Mouse (Mus musculus) neural tube, embryonic 11.5 days (tissue): ENCODE results near the gene Ppp3ca. TPM values are rescaled to one million over a fixed set of nuclear protein-coding genes. Genes with fewer than 3 reads are reported as not detected.

Experiments used
- ATAC-seq: fragments of 200-750 bp; cut with Nextera tagmentation; 2 replicates; pipeline ENCODE4 v1.8.0; 2017; ENCODE audit warnings: moderate number of reproducible peaks, mild to moderate bottlenecking, moderate TSS enrichment, moderate library complexity; ENCODE audit not compliant: insufficient read depth, low FRiP score, low TSS enrichment
- DNase-seq: peaks from one replicate; pipeline ENCODE4 v3.0.0-alpha.2; 2015; ENCODE audit warnings: low spot score
- H3K27ac ChIP-seq: fragments of 300-500 bp; sonication (generic); 2 replicates; pipeline ENCODE4 v1.5.1; 2014; ENCODE audit warnings: low read depth, mild to moderate bottlenecking, low read length
- H3K27me3 ChIP-seq: fragments of 300-500 bp; sonication (generic); 2 replicates; pipeline ENCODE4 v1.6.1; 2014; ENCODE audit warnings: mild to moderate bottlenecking, low read length, mixed read lengths; ENCODE audit not compliant: control insufficient read depth, insufficient read depth
- H3K36me3 ChIP-seq: fragments of 300-500 bp; sonication (generic); 2 replicates; pipeline ENCODE4 v1.6.1; 2014; ENCODE audit warnings: mild to moderate bottlenecking, low read length, moderate library complexity, mixed read lengths; ENCODE audit not compliant: control insufficient read depth, insufficient read depth
- H3K4me1 ChIP-seq: fragments of 300-500 bp; sonication (generic); 2 replicates; pipeline ENCODE4 v1.6.1; 2014; ENCODE audit warnings: low read length, mixed read lengths; ENCODE audit not compliant: control insufficient read depth, insufficient read depth
- H3K4me2 ChIP-seq: fragments of 300-500 bp; sonication (generic); 2 replicates; pipeline ENCODE4 v1.6.1; 2014; ENCODE audit warnings: low read depth, mild to moderate bottlenecking, moderate library complexity
- H3K4me3 ChIP-seq: fragments of 300-500 bp; sonication (generic); 2 replicates; pipeline ENCODE4 v1.5.1; 2014; ENCODE audit warnings: low read depth, low read length
- H3K9ac ChIP-seq: fragments of 300-500 bp; sonication (generic); 2 replicates; pipeline ENCODE4 v1.6.1; 2014; ENCODE audit warnings: mild to moderate bottlenecking, low read length
- H3K9me3 ChIP-seq: fragments of 300-500 bp; sonication (generic); 2 replicates; pipeline ENCODE4 v1.6.1; 2016; ENCODE audit warnings: low read length; ENCODE audit not compliant: control insufficient read depth
- WGBS: fragments of 180-500 bp; shearing (Covaris S2); extraction: QIAGEN DNeasy Blood & Tissue Kit; methylation state at CpG from one replicate; pipeline ENCODE4 v1.1.7; 2014; 5-methylcytosine and 5-hydroxymethylcytosine counted together
- polyA plus RNA-seq: library from polyadenylated mRNA; unstranded; fragments of >200 nt; fragmentation: Nextera tagmentation; extraction: Ambion mirVana; gene quantifications from 2 replicates; pipeline ENCODE4 v1.2.1, GENCODE M21; 2014

Gene Ppp3ca
- polyA plus RNA-seq, 1 experiment from 2014 or later = 72.4 TPM

DNA sequence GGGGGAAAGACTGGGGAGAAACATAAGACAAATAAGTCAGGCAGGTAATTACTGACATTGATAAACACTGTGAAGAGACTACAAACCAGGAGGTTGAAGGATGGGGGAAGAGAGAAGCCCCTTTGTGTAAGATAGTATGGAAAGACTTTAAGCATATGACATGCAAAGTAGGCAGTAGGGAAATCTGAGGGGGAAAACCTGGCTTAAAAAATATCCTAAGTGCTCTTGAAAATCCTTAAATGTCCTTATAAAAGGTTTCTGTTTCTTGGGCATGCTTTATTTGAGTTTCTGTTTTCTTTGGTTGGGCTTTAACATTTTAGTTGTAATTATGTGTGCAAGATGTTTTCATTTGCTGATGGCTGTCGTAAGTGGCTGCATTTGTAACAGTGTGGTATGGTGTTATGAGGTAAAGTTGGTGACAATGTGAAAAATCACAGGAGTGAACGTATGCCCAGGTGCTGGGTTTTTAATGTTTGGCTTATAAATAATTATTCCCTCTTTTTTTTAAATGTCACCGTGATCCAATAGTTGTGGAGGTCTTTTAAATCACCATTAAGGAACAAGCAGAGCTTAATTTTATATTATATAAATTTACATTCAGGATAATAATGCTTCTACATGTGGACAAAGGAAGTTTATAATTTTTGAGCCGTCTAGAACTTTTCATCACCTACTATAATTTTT, 195.4 kb downstream of the Ppp3ca start:
- Histone ChIP-seq H3K9me3 (no peaks in the 10 kb centered on the region), H3K4me2 (no peak overlapping the region), H3K4me1 (no peaks in the 10 kb centered on the region), H3K4me3 (no peak overlapping the region), H3K27me3 (no peaks in the 10 kb centered on the region), H3K36me3 (no peaks in the 10 kb centered on the region), H3K27ac (no peak overlapping the region), H3K9ac (no peak overlapping the region)
- DNase-seq = no peak
- ATAC-seq = no peak
- WGBS = 91% methylated on average over 4 of the region's 4 CpGs

- Histone ChIP-seq H3K27ac (no peak overlapping the region), H3K27me3 (no peaks in the 10 kb centered on the region), H3K9me3 (no peaks in the 10 kb centered on the region), H3K4me3 (no peak overlapping the region), H3K4me2 (no peak overlapping the region), H3K36me3 (no peaks in the 10 kb centered on the region), H3K4me1 (no peaks in the 10 kb centered on the region), H3K9ac (no peak overlapping the region)
- no peak for ATAC-seq
- WGBS = 93% methylated on average over 3 of the region's 3 CpGs
- no peak for DNase-seq
These were observed 196.2 kb downstream of the Ppp3ca start for GRCm38 (mm10) chr3:136866095-136866494.

- no peak overlapping the region for H3K4me2 ChIP-seq
- ATAC-seq (no peak), DNase-seq (no peak)
- no peaks in the 10 kb centered on the region for H3K4me1 ChIP-seq
- no peak overlapping the region for H3K27ac ChIP-seq
- no peaks in the 10 kb centered on the region for H3K36me3 ChIP-seq
- no peak overlapping the region for H3K4me3 ChIP-seq
- H3K9me3 ChIP-seq = no peaks in the 10 kb centered on the region
- H3K9ac ChIP-seq = no peak overlapping the region
- no peaks in the 10 kb centered on the region for H3K27me3 ChIP-seq
- WGBS = 82% methylated on average over 3 of the region's 3 CpGs
These were observed 196.6 kb downstream of the Ppp3ca start for GRCm38 (mm10) chr3:136866571-136866970.

DNA sequence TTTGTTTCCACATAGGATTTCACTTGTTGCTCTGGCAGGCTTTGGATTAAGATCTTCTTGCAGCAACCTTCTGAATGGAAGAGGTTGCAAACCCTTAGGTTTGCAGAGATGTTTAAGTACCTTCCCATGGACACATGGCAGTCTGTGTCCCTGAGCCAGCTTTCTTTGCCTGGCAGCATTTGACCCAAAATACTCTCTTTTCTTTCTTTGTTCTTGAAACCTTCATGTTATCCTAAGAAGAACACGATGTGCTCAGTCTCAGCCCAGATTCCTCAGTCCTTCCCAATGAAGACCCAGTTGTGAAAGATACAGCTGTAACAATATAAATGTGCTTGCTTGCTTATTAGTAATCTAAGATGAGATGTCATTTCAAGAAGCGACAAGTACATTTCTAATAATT, 197.4 kb downstream of the Ppp3ca start:
- DNase-seq = no peak

DNA sequence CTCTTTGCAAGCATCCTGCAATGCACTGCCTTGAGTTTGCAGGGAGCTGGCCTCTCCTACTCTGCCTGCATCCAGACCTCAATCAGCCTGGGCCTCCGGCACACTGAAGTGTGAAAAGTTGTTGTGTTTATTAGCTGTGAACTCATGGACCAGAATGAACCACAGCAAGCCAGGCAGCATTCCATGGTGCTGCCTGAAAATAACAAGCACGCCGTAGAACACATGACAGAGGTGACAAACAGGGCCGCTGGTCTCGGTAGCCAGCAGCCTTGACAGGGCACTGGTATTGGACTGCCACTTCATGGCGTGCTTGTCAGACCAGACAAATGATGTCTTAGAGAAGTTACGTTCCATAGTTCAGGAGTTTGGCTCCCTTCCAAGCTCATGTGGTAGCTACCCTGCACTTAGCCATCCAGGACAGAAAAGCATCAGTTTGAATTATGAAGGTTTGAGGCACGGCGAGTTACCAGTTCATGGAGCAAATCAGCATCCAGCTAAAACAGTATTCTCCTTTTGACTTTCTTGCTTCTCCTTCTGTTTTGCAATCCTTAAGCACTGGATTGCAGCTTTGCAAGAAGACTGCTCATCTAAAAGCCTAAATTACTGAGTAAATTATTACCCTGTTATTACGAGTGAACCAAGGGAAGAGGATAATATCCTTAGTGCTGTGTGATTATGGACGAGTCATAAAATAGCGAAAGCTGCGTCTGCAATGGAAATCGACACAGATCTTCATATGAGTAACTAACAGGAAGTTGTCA, 202.0 kb downstream of the Ppp3ca start:
- DNase-seq (no peak), ATAC-seq (0 out of 2 replicates have a peak, but pooled peaks have one; percentile 31)
- no peaks in the 10 kb centered on the region for H3K27me3 ChIP-seq
- no peak overlapping the region for H3K4me2 ChIP-seq
- no peaks in the 10 kb centered on the region for H3K4me1 ChIP-seq
- H3K4me3 ChIP-seq = no peak overlapping the region
- H3K36me3 ChIP-seq = no peaks in the 10 kb centered on the region
- 60% methylated on average over 14 of the region's 14 CpGs for WGBS
- H3K27ac ChIP-seq = no peak overlapping the region
- H3K9ac ChIP-seq = no peak overlapping the region
- no peaks in the 10 kb centered on the region for H3K9me3 ChIP-seq

More for the DNA sequence above, 197.4 kb downstream of the Ppp3ca start:
- H3K9ac ChIP-seq = no peak overlapping the region
- H3K4me3 ChIP-seq = no peak overlapping the region
- no peaks in the 10 kb centered on the region for H3K9me3 ChIP-seq
- no peaks in the 10 kb centered on the region for H3K36me3 ChIP-seq
- H3K4me2 ChIP-seq = no peak overlapping the region
- no peak for ATAC-seq
- 92% methylated on average over 2 of the region's 2 CpGs for WGBS
- no peaks in the 10 kb centered on the region for H3K4me1 ChIP-seq
- H3K27me3 ChIP-seq = no peaks in the 10 kb centered on the region
- no peak overlapping the region for H3K27ac ChIP-seq

GRCm38 (mm10) chr3:136872533-136873095, 202.7 kb downstream of the Ppp3ca start:
- ATAC-seq = no peak
- Histone ChIP-seq H3K4me3 (no peak overlapping the region), H3K9ac (no peak overlapping the region), H3K9me3 (no peaks in the 10 kb centered on the region), H3K27ac (no peak overlapping the region), H3K36me3 (no peaks in the 10 kb centered on the region), H3K4me1 (no peaks in the 10 kb centered on the region), H3K27me3 (no peaks in the 10 kb centered on the region), H3K4me2 (no peak overlapping the region)
- WGBS = 80% methylated on average over 8 of the region's 8 CpGs
- no peak for DNase-seq

DNA sequence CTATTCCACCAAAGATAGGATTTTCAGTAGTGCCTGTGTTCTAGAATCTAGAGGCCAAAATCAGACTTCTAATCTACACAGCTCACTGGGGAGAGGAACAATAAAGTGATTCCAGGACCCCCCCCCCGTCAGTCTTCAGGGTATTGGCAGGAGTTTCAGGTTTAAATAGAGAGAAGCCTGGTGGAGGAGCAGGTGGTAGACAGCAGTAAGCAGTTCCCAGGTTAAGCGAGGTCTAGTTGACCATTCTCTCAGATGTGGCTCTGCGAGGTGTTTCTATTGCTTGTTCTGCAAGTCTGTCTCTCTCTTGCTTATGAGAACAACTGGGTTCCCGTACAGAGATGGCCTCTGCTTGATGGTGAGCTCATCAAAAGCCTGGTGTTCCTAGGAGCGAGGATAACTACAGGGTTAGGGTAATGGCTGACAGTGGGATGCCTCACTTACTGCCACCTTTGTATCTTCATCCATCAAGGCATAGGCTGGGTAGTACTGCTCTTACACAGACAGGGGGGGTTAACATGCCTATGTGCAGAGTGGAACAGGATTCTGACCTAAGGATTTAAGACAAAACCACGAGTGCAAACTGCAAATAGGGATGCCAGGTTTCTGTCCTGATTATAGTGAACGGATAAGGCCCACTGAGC, 204.0 kb downstream of the Ppp3ca start:
- Histone ChIP-seq H3K9ac (no peak overlapping the region), H3K9me3 (no peaks in the 10 kb centered on the region), H3K36me3 (no peaks in the 10 kb centered on the region), H3K27ac (no peak overlapping the region), H3K4me3 (no peak overlapping the region), H3K27me3 (no peaks in the 10 kb centered on the region), H3K4me1 (no peaks in the 10 kb centered on the region), H3K4me2 (no peak overlapping the region)
- 87% methylated on average over 7 of the region's 7 CpGs for WGBS
- DNase-seq (no peak), ATAC-seq (no peak; the same call in 1 of the 2 replicates)

DNA sequence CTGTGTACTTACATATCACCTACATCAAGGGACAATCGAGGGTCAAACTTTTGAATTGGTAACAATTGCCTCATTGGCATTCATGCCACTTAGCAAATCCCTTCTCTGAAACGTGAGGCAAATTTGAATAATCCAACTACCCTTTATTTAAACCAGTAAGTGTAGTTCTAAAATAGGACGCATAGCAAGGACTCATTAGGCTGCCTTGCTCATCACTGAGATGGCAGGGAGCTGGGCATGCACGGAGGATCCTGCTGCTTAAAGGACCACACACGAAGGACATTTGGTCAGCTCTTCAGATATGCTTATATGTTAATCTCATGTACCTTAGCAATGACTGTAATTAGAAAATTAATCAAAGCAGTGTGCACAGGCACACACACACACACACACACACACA, 204.6 kb downstream of the Ppp3ca start:
- ATAC-seq = no peak
- H3K9ac ChIP-seq = no peak overlapping the region
- 70% methylated on average over 5 of the region's 5 CpGs for WGBS

More for the DNA sequence above, 204.6 kb downstream of the Ppp3ca start:
- H3K4me3 ChIP-seq = no peak overlapping the region
- no peaks in the 10 kb centered on the region for H3K27me3 ChIP-seq
- no peaks in the 10 kb centered on the region for H3K9me3 ChIP-seq
- no peak overlapping the region for H3K27ac ChIP-seq
- no peaks in the 10 kb centered on the region for H3K36me3 ChIP-seq
- no peak overlapping the region for H3K4me2 ChIP-seq
- H3K4me1 ChIP-seq = no peaks in the 10 kb centered on the region
- no peak for DNase-seq
